Mouse (Mus musculus) erythroblast, embryonic 14.5 days (primary cell): Measurements from ENCODE around the gene Asb7. TPM values are rescaled to one million over a fixed set of nuclear protein-coding genes. Genes with fewer than 3 reads are reported as not detected.

ENCODE experiments used
- H3K27me3 ChIP-seq: 2 replicates; pipeline ENCODE4 v1.6.1; 2012; ENCODE audit warnings: inconsistent platforms; ENCODE audit not compliant: control insufficient read depth
- H3K36me3 ChIP-seq: 2 replicates; pipeline ENCODE4 v1.6.1; 2012; ENCODE audit warnings: mild to moderate bottlenecking, inconsistent platforms; ENCODE audit not compliant: control insufficient read depth
- H3K4me1 ChIP-seq: 2 replicates; pipeline ENCODE4 v1.6.1; 2012; ENCODE audit warnings: inconsistent platforms; ENCODE audit not compliant: control insufficient read depth
- H3K4me3 ChIP-seq: replicated peaks from 2 replicates; pipeline ENCODE3; 2012; ENCODE audit warnings: moderate library complexity, mild to moderate bottlenecking, inconsistent platforms
- H3K9me3 ChIP-seq: 2 replicates; pipeline ENCODE4 v1.6.1; 2012; ENCODE audit warnings: low read length, inconsistent platforms, mixed read lengths; ENCODE audit not compliant: control insufficient read depth
- GATA1 ChIP-seq: IDR thresholded peaks from 2 replicates; pipeline ENCODE4 v1.6.1; 2012; ENCODE audit warnings: low read length, inconsistent platforms, mixed read lengths
- TAL1 ChIP-seq: IDR thresholded peaks from 3 replicates; pipeline ENCODE4 v1.6.1; 2012; ENCODE audit warnings: low read length, inconsistent platforms, mixed read lengths
- polyA plus RNA-seq: library from polyadenylated mRNA; stranded (reverse); fragments of >175 nt; gene quantifications from 2 replicates; pipeline ENCODE4 v1.2.3, GENCODE M21; 2012

Asb7 gene
- polyA plus RNA-seq, 1 experiment: 1.0 TPM

DNA sequence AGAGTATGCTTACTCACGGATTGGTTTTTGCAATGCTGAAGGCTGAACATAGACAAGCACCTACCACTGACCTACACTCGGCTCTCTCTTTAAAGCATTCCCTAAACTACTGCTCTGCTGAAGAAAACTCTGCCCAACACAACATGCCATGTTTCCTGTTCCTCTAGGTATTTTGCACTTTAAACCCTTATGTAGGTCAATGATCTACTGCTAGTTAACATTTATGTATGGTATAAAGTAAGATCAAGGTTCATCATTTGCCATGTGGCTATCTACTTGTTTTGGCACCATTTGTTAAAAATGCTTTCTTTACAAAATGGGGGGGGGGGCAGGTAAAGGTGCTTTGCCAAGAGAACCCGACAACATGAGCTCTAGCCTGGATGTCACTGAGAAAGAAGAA is 25.8 kb downstream of the Asb7 start:
- peaks cover 18% of the 10 kb centered on the region for H3K36me3 ChIP-seq
- H3K4me1 ChIP-seq: peaks cover 2% of the 10 kb centered on the region

GRCm38 (mm10) chr7:66661572-66661971 is 27.8 kb downstream of the Asb7 start:
- no peaks in the 10 kb centered on the region for H3K27me3 ChIP-seq
- H3K36me3 ChIP-seq: peaks cover 27% of the 10 kb centered on the region
- H3K9me3 ChIP-seq: no peaks in the 10 kb centered on the region
- H3K4me1 ChIP-seq: peaks cover 2% of the 10 kb centered on the region
- peak overlapping the region; percentile 43 for H3K4me3 ChIP-seq
- TF ChIP-seq TAL1 (no peak), GATA1 (no peak)

More for the DNA sequence above, 25.8 kb downstream of the Asb7 start:
- TF ChIP-seq TAL1: no peak
- TF ChIP-seq GATA1: no peak
- Histone ChIP-seq H3K4me3 (no peak overlapping the region), H3K9me3 (no peaks in the 10 kb centered on the region), H3K27me3 (no peaks in the 10 kb centered on the region)

- Histone ChIP-seq H3K9me3 (no peaks in the 10 kb centered on the region), H3K4me3 (no peak overlapping the region), H3K36me3 (peaks cover 31% of the 10 kb centered on the region), H3K27me3 (no peaks in the 10 kb centered on the region), H3K4me1 (peaks cover 2% of the 10 kb centered on the region)
- no peak for TF ChIP-seq TAL1
Observed at GRCm38 (mm10) chr7:66660972-66661371, 28.4 kb downstream of the Asb7 start.

GRCm38 (mm10) chr7:66660291-66660690 is 29.1 kb downstream of the Asb7 start:
- Histone ChIP-seq H3K27me3 (no peaks in the 10 kb centered on the region), H3K9me3 (no peaks in the 10 kb centered on the region), H3K4me3 (no peak overlapping the region), H3K36me3 (peaks cover 32% of the 10 kb centered on the region), H3K4me1 (peaks cover 2% of the 10 kb centered on the region)
- TF ChIP-seq GATA1: no peak
- TF ChIP-seq TAL1: no peak

DNA sequence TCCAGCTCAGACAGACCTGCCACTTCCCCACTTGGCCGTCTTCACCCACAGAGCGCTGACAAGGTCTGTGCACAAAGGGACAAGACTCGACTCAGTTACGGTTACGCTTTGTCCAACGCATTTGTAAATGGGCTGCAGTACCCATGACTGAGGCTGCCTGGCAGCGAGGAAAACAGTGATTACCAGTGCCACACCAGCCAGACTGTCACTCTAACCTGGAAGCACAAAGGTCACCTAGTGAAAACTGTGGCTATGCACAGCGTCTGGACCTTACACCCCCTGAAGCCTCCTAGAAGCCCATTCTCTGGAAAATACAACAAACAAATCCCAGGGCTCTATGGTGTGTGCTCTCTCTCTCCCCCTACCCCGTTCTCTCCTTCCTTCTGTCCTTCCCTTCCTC is 33.9 kb downstream of the Asb7 start:
- H3K36me3 ChIP-seq: peaks cover 42% of the 10 kb centered on the region
- H3K4me1 ChIP-seq: no peaks in the 10 kb centered on the region

DNA sequence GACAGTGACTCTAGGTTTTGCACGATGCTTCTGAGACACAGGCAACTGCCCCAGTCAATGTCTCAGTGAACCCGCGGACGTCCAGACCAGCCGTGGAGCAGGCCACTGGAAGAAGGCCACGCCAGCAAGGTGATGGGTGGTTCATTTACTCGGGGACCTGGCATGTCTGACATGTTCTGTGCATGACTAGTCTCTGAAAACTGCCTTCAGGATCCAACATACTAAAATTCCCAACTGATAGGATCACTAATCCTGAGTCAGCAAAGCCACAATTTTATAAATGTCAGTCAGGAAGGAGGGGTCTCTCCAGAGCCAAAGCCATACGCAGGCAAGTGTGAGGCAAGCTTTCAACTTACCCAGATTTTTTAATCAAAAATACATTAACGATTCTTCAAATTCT is 35.8 kb downstream of the Asb7 start:
- TF ChIP-seq TAL1 (no peak), GATA1 (no peak)
- H3K27me3 ChIP-seq: no peaks in the 10 kb centered on the region
- H3K36me3 ChIP-seq: peaks cover 24% of the 10 kb centered on the region
- no peaks in the 10 kb centered on the region for H3K9me3 ChIP-seq
- no peak overlapping the region for H3K4me3 ChIP-seq
- H3K4me1 ChIP-seq: no peaks in the 10 kb centered on the region

More for the DNA sequence above, 33.9 kb downstream of the Asb7 start:
- Histone ChIP-seq H3K4me3 (no peak overlapping the region), H3K27me3 (no peaks in the 10 kb centered on the region), H3K9me3 (no peaks in the 10 kb centered on the region)
- TF ChIP-seq GATA1 (no peak), TAL1 (no peak)

GRCm38 (mm10) chr7:66652216-66652615 is 37.2 kb downstream of the Asb7 start:
- Histone ChIP-seq H3K4me3 (no peak overlapping the region), H3K27me3 (no peaks in the 10 kb centered on the region), H3K36me3 (peaks cover 17% of the 10 kb centered on the region), H3K4me1 (no peaks in the 10 kb centered on the region), H3K9me3 (no peaks in the 10 kb centered on the region)
- no peak for TF ChIP-seq GATA1
- no peak for TF ChIP-seq TAL1

- Histone ChIP-seq H3K9me3 (no peaks in the 10 kb centered on the region), H3K4me3 (no peak overlapping the region), H3K36me3 (peaks cover 12% of the 10 kb centered on the region), H3K4me1 (no peaks in the 10 kb centered on the region), H3K27me3 (no peaks in the 10 kb centered on the region)
- TF ChIP-seq GATA1: no peak
- TF ChIP-seq TAL1: no peak
Observed at GRCm38 (mm10) chr7:66650883-66651282, 38.5 kb downstream of the Asb7 start.

- Histone ChIP-seq H3K36me3 (peaks cover 6% of the 10 kb centered on the region), H3K4me1 (no peaks in the 10 kb centered on the region), H3K27me3 (no peaks in the 10 kb centered on the region), H3K9me3 (no peaks in the 10 kb centered on the region), H3K4me3 (no peak overlapping the region)
- TF ChIP-seq GATA1 (no peak), TAL1 (no peak)
Observed at GRCm38 (mm10) chr7:66649181-66649580, 40.2 kb downstream of the Asb7 start.

GRCm38 (mm10) chr7:66645736-66646135 is 43.7 kb downstream of the Asb7 start:
- Histone ChIP-seq H3K9me3 (no peaks in the 10 kb centered on the region), H3K27me3 (no peaks in the 10 kb centered on the region), H3K4me3 (no peak overlapping the region), H3K4me1 (no peaks in the 10 kb centered on the region), H3K36me3 (peaks cover 9% of the 10 kb centered on the region)
- TF ChIP-seq GATA1 (no peak), TAL1 (no peak)
